In the genomic region with DNA sequence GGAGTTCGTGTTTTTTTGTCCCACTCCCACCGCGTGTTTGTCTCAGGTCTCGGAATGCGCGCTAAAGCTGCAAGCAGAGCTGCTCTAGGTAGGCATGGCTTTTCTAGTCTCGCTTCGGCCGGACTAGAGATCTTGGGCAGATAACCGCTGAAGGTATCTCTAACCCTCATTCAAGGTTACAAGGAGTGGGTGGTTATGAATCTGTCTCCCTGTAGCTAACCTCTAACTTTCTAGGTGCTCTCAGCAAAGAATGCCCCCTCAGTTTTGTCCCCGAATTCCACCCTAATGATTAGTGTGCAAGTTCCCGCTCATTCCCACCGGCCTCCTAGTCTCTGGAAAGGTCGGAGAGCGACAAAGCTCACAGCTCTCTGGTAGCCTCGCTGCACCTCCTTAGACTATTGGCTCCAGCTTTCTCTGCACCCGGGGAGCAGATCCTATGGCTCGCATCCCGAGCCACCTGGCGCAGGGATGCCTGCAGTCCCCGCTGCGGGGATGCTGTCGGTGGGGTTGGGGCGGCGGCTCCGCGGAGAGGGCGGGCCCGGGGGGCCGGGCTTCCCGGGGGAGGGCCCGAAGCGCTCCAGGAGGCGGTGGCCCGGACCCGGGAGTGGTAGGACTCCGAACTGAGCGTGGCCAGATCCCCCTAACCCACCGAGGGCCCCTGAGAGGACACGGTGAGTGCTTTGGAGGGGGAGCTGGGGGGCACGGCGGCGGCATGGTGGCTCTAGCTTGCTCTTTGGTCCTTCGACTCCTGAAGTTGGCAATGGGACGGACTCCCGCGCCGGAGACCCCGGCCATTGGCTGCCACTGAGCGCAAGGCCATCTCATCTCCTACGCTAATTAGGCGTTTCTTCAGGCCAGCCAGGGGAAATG, we compare ENCODE assay signal across 7 mouse cellular contexts. TPM values are rescaled to one million over a fixed set of nuclear protein-coding genes. Genes with fewer than 3 reads are reported as not detected.
A peak's percentile ranks its signal among the peaks of the same experiment; 100 is the strongest.
DNase-seq lines count a peak whose midpoint lies in the region; ATAC-seq and TF ChIP-seq lines count a peak whose summit lies in the region.

No protein-coding gene starts in this region.

- H3K4me1 ChIP-seq in forebrain, embryonic 16.5 days (replicated peaks; ENCODE audit: control insufficient read depth, insufficient read depth, low read length) = peaks cover 28% of the 10 kb centered on the region
- H3K4me1 ChIP-seq in limb, embryonic 10.5 days = peaks cover 49% of the 10 kb centered on the region
- peaks cover 43% of the 10 kb centered on the region for H3K4me1 ChIP-seq in midbrain, embryonic 10.5 days

- H3K27me3 ChIP-seq in Patski = no peaks in the 10 kb centered on the region
- no peaks in the 10 kb centered on the region for H3K27me3 ChIP-seq in forebrain, embryonic 16.5 days (replicated peaks; ENCODE audit: control insufficient read depth, insufficient read depth, low read length)
- peaks cover 47% of the 10 kb centered on the region for H3K27me3 ChIP-seq in limb, embryonic 10.5 days (ENCODE audit: low read depth, poor library complexity, severe bottlenecking)
- H3K27me3 ChIP-seq in midbrain, embryonic 10.5 days (ENCODE audit: low read depth, poor library complexity, severe bottlenecking) = peaks cover 51% of the 10 kb centered on the region

- WGBS in forebrain, embryonic 16.5 days = under 1% methylated on average over 50 of the region's 52 CpGs
- under 1% methylated on average over 52 of the region's 52 CpGs for WGBS in limb, embryonic 10.5 days
- under 1% methylated on average over 52 of the region's 52 CpGs for WGBS in midbrain, embryonic 10.5 days

- H3K4me3 ChIP-seq in forebrain, embryonic 16.5 days (replicated peaks; ENCODE audit: low read length) = peak overlapping the region; percentile 62
- peak overlapping the region; percentile 71 for H3K4me3 ChIP-seq in limb, embryonic 10.5 days
- H3K4me3 ChIP-seq in midbrain, embryonic 10.5 days = peak overlapping the region; percentile 79

- POLR2A ChIA-PET in Patski (lab: Charles Lee) = interaction anchor here (0.7 to 1.5 kb wide), 3 partner anchors 12 to 95 kb away, joined by 3 to 7 read pairs (median 3); no protein-coding TSS in a partner anchor

- H3K36me3 ChIP-seq in forebrain, embryonic 16.5 days (ENCODE audit: control insufficient read depth, insufficient read depth) = no peaks in the 10 kb centered on the region
- H3K36me3 ChIP-seq in limb, embryonic 10.5 days = peaks cover 11% of the 10 kb centered on the region
- peaks cover 14% of the 10 kb centered on the region for H3K36me3 ChIP-seq in midbrain, embryonic 10.5 days

- no peak overlapping the region for H3K27ac ChIP-seq in forebrain, embryonic 16.5 days (ENCODE audit: low read length)
- peak overlapping the region; percentile 86 for H3K27ac ChIP-seq in limb, embryonic 10.5 days
- peak overlapping the region; percentile 91 for H3K27ac ChIP-seq in midbrain, embryonic 10.5 days (replicated peaks)

- DNase-seq in Patski (ENCODE audit: low read depth, low spot score) = no peak
- DNase-seq in heart, postnatal 4 days = peak; percentile 70
- peak; percentile 79 for DNase-seq in limb, embryonic 10.5 days (ENCODE audit: low spot score)
- DNase-seq in midbrain, embryonic 10.5 days (ENCODE audit: low spot score) = peak; percentile 80
- peak; percentile 67 for DNase-seq in testis, postnatal 10 days (ENCODE audit: low spot score)

- peak overlapping the region; percentile 97 for H3K4me2 ChIP-seq in forebrain, embryonic 16.5 days (ENCODE audit: low read length)

- in situ Hi-C loops in Patski (cut with MboI; ENCODE audit: low pct_unique_long_range_greater_than_20kb) = no loop called here

- H3K9me3 ChIP-seq in forebrain, embryonic 16.5 days (ENCODE audit: control insufficient read depth, low read length) = no peaks in the 10 kb centered on the region
- H3K9me3 ChIP-seq in limb, embryonic 10.5 days (replicated peaks) = no peaks in the 10 kb centered on the region
- H3K9me3 ChIP-seq in midbrain, embryonic 10.5 days (replicated peaks) = no peaks in the 10 kb centered on the region

- peak overlapping the region; percentile 69 for H3K9ac ChIP-seq in forebrain, embryonic 16.5 days (replicated peaks; ENCODE audit: low read depth, low read length)

- no peak for TF ChIP-seq CTCF in Patski (IDR thresholded peaks at IDR 0.05)

- CTCF ChIA-PET in Patski (lab: Charles Lee) = no interaction called here

- ATAC-seq in Patski = peak; percentile 66
- ATAC-seq in cerebellum, adult (ENCODE audit: insufficient number of reproducible peaks, low FRiP score, low TSS enrichment) = peak; percentile 13; the same call in 1 of the 2 replicates
- ATAC-seq in forebrain, embryonic 16.5 days = peak; percentile 63

RNA-seq across cellular contexts. Expression of gene Pacsin3, which starts 0.7 kb away (rescaled TPM):
- 80.6 TPM for polyA plus RNA-seq in Patski (2021)
- polyA plus RNA-seq in forebrain, embryonic 16.5 days (2015; fragmentation: Nextera tagmentation; extraction: Ambion mirVana) = 19.2 and 20.4 TPM in 2 replicates
- total RNA-seq in heart, postnatal 4 days (2021) = 10 to 100 TPM; 90.5 to 99.5 TPM
- 23.6 and 37.0 TPM in 2 replicates for polyA plus RNA-seq in limb, embryonic 10.5 days (2016; fragmentation: Nextera tagmentation; extraction: Ambion mirVana)
- 38.9 and 40.5 TPM in 2 replicates for polyA plus RNA-seq in midbrain, embryonic 10.5 days (2016; fragmentation: Nextera tagmentation; extraction: Ambion mirVana)

RNA-seq across cellular contexts. Expression of gene Arfgap2, which starts 8.3 kb away (rescaled TPM):
- polyA plus RNA-seq in Patski (2021) = 71.1 TPM
- 77.5 and 77.7 TPM in 2 replicates for polyA plus RNA-seq in forebrain, embryonic 16.5 days (2015; fragmentation: Nextera tagmentation; extraction: Ambion mirVana)
- 10 to 100 TPM; 64.1 to 67.4 TPM for total RNA-seq in heart, postnatal 4 days (2021)
- 101 and 113 TPM in 2 replicates for polyA plus RNA-seq in limb, embryonic 10.5 days (2016; fragmentation: Nextera tagmentation; extraction: Ambion mirVana)
- polyA plus RNA-seq in midbrain, embryonic 10.5 days (2016; fragmentation: Nextera tagmentation; extraction: Ambion mirVana) = 99.0 and 104 TPM in 2 replicates

RNA-seq across cellular contexts. Expression of gene Ddb2, which starts 19.7 kb away (rescaled TPM):
- 16.1 TPM for polyA plus RNA-seq in Patski (2021)
- 16.6 and 17.0 TPM in 2 replicates for polyA plus RNA-seq in forebrain, embryonic 16.5 days (2015; fragmentation: Nextera tagmentation; extraction: Ambion mirVana)
- total RNA-seq in heart, postnatal 4 days (2021) = 1 to 10 TPM; 5.0 to 5.1 TPM
- 10.4 and 12.7 TPM in 2 replicates for polyA plus RNA-seq in limb, embryonic 10.5 days (2016; fragmentation: Nextera tagmentation; extraction: Ambion mirVana)
- 7.9 and 9.4 TPM in 2 replicates for polyA plus RNA-seq in midbrain, embryonic 10.5 days (2016; fragmentation: Nextera tagmentation; extraction: Ambion mirVana)

RNA-seq across cellular contexts. Expression of gene Acp2, which starts 53.8 kb away (rescaled TPM):
- polyA plus RNA-seq in Patski (2021) = 45.2 TPM
- polyA plus RNA-seq in forebrain, embryonic 16.5 days (2015; fragmentation: Nextera tagmentation; extraction: Ambion mirVana) = 37.6 and 39.0 TPM in 2 replicates
- total RNA-seq in heart, postnatal 4 days (2021) = 10 to 100 TPM; 21.0 to 21.8 TPM
- 23.8 and 27.3 TPM in 2 replicates for polyA plus RNA-seq in limb, embryonic 10.5 days (2016; fragmentation: Nextera tagmentation; extraction: Ambion mirVana)
- 28.3 and 35.3 TPM in 2 replicates for polyA plus RNA-seq in midbrain, embryonic 10.5 days (2016; fragmentation: Nextera tagmentation; extraction: Ambion mirVana)

RNA-seq across cellular contexts. Expression of gene Nr1h3, which starts 53.9 kb away (rescaled TPM):
- polyA plus RNA-seq in Patski (2021) = 0.36 TPM
- polyA plus RNA-seq in forebrain, embryonic 16.5 days (2015; fragmentation: Nextera tagmentation; extraction: Ambion mirVana) = 2.4 and 2.6 TPM in 2 replicates
- 1 to 10 TPM; 1.6 to 2.7 TPM for total RNA-seq in heart, postnatal 4 days (2021)
- polyA plus RNA-seq in limb, embryonic 10.5 days (2016; fragmentation: Nextera tagmentation; extraction: Ambion mirVana) = 1.5 and 1.7 TPM in 2 replicates
- polyA plus RNA-seq in midbrain, embryonic 10.5 days (2016; fragmentation: Nextera tagmentation; extraction: Ambion mirVana) = 2.3 and 3.1 TPM in 2 replicates

Comparison
In these comparisons a context has a peak if more than half of its experiments do, and no peak if none do; other contexts are left out.
1. ATAC-seq: peak in every context shown above with its lines; median percentile 66 in Patski; 63 in forebrain, embryonic 16.5 days; 13 in cerebellum, adult.